Mouse (Mus musculus) adrenal gland (tissue): ENCODE results near the gene Pes1.
"Not testable (repeated sequence)": the region's sequence is repeated elsewhere in the genome, so short reads cannot be mapped to it uniquely, and the experiment has no call there.

Source experiments
- intact Hi-C: fragments of 180-260 bp; cut with DNase I; formaldehyde crosslinking; loops from one replicate; pipeline ENCODE4 v1.15.1; 2025
- long read RNA-seq, 2 experiments: library from polyadenylated mRNA; unstranded; transcript quantifications; one replicate each; pipeline ENCODE4 v2.0.0; 2020; ENCODE audit warnings: borderline replicate concordance in 1 of 2; ENCODE audit not compliant: insufficient replicate concordance in 1 of 2

Pes1 gene
- long read RNA-seq, experiment 1, transcript Pes1-201 (15 exons, 2,911 nt) = major isoform, 22 of 24 reads
- long read RNA-seq, experiment 1, partial matches to known transcripts = 2 of 24 reads
- long read RNA-seq, experiment 1, other reads (novel, unspliced or antisense) = 0 of 24 reads
- long read RNA-seq, experiment 2, transcript Pes1-201 (15 exons, 2,911 nt) = major isoform, 19 of 21 reads
- long read RNA-seq, experiment 2, partial matches to known transcripts = 0 of 21 reads
- long read RNA-seq, experiment 2, other reads (novel, unspliced or antisense) = 2 of 21 reads

DNA sequence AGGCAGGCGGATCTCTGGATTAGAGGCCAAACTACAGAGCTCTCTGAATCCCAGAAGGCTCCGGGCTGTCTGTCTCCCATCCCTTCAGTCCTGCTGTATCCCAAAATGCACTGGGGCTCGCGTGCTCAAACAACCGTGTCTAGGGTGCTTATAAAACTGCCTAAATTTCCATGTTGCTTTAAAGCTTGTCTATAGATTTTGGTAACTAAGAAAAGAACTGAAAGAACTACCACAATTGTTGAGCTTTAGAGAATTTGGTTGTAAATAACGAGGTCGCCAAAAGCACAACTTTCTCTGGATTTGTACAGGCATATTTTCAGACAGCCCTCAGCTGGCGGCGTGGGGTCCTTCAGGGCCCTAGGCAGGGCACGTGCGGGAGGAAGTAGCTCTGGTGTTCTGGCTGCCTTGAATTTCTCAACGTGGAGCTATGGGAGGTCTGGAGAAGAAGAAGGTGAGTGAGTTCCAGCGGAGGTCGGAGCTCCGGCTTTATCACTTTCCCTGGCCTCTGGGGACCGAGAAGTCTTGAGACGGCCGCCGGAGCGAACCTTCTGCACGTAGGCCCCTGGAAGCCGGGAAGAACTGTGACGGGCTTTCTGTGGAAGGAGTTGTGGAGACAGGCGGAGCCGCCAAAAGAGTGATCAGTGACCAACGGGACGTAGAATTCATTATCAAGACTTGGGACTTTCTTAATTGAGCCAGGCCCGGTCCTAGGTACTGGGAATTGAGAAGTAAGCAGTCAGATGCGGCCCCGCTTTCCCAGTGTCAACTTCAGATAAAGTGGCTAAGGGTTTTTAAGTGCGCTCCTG, at the start of gene Pes1:
Gene Pes1, plus strand, starts transcription at position 366 of the 806 bp plus-strand sequence.
- intact Hi-C loops = no loop called here

DNA sequence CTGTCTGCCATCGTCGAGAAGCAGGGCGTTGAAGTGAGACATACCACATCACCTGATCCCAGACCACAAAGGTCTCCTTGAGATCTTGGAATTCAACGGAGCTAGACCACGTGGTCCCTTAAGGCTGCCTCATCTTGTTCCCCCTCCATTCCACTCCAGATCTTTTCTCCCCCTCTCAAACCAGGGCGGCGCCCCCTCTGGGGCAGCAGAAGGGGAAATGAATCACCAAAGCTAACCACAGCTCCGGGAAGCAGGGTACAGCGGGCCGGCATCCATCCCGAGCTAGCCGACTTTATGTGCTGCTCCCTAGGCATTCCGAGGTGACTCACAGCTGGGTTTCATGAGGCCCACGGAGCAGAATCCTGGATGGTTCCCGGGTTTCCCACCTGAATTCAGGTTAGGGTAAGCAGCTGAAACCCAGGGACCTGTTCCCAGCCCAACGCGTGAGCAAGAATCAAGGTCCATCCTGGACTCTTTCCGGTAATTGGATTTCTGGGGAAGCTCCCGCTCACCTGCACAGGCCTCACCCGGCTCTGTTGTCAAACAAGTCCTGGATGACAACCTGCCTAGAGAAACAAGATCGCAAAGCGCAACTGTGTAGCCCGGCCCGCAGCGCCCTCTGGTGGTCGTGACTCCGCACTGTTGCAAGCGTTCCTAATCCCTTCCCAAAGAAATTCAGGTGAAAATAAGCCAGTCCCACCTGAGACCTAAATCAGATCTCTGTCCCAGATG, 49.5 kb upstream of the Pes1 start, which contains the start of gene Slc35e4:
Gene Slc35e4, minus strand, starts transcription at position 556 of the 732 bp plus-strand sequence.
- intact Hi-C loops = loop anchor here (1.0 kb wide), 1 partner anchor 34 kb away; no protein-coding TSS in a partner anchor

DNA sequence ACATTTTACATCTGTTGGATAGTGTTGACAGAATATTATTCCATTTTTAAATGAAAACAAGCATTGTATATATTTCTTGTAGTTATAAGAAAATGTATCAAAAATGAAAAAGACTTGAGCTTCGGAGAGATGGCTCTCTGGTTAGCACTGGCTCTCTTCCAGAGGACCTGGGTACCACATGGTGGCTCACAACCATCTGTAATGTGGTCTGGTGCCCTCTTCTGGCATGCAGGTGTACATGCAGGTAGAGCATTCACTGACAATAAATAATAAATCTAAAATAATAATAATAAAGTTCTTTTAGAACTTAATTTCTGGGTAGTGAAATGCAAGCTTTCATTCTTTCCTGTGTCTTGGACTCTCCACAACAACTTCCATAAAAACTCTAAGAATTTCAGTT, 45.0 kb upstream of the Pes1 start:
- intact Hi-C loops = no loop called here

GRCm38 (mm10) chr11:3920476-3920875, 43.3 kb upstream of the Pes1 start:
- intact Hi-C loops = no loop called here

GRCm38 (mm10) chr11:3921281-3921850, 42.4 kb upstream of the Pes1 start:
- intact Hi-C loops = no loop called here

- intact Hi-C loops = no loop called here
Observed at GRCm38 (mm10) chr11:3922115-3922514, 41.7 kb upstream of the Pes1 start.

GRCm38 (mm10) chr11:3922731-3923130, 41.0 kb upstream of the Pes1 start:
- intact Hi-C loops = no loop called here

- intact Hi-C loops = no loop called here
Observed at GRCm38 (mm10) chr11:3925916-3926315, 37.9 kb upstream of the Pes1 start.

DNA sequence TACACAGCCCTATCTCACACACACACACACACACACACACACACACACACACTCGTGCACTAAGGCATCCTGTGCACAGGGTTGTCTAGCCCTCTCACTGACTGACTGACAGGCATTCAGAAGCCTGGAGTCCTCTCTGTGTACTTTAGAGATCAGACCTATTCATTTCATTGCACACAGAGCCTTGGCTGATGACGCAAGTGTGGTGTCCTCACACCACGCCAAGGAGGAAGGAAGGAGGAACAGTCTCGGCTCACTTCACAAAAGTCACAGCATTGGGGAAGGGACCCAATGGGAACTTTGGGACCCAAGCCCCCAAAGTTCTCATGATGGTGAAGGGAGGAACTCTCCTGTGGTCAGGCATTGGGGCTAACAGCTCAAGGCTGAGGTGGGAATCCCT, 33.8 kb upstream of the Pes1 start:
- intact Hi-C loops = no loop called here

DNA sequence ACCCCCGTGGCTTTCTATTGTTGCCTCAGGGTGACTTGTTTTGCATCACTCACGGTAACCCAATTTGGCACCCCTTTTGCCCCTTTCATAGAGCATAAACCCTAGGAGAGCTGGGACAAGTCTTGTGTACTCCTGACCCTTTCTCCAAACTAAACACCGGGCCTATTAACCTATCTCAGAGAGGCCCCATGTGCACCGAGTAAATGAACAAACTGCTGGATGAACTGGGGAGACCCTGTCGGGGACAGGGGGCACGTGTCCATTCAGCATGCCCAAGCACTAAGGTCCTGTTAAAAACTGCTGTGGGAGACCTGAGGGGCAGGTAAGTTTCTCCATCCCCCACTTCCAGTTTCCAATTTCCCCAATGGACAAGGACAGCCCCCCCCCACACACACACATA, 32.8 kb upstream of the Pes1 start:
- intact Hi-C loops = no loop called here

GRCm38 (mm10) chr11:3931511-3932211, 32.1 kb upstream of the Pes1 start, which contains the start of gene Tcn2:
Gene Tcn2, minus strand, starts transcription at chr11:3932159.
- intact Hi-C loops = no loop called here

- intact Hi-C loops = no loop called here
Observed at GRCm38 (mm10) chr11:3933756-3934285, 30.0 kb upstream of the Pes1 start.

- intact Hi-C loops = no loop called here
Observed at GRCm38 (mm10) chr11:3935135-3935534, 28.6 kb upstream of the Pes1 start.

GRCm38 (mm10) chr11:3936318-3936717, 27.5 kb upstream of the Pes1 start:
- intact Hi-C loops = no loop called here

- intact Hi-C loops = no loop called here
Observed at GRCm38 (mm10) chr11:3937321-3937874, 26.4 kb upstream of the Pes1 start.

- intact Hi-C loops = no loop called here
Observed at GRCm38 (mm10) chr11:3941371-3941770, 22.4 kb upstream of the Pes1 start.

- intact Hi-C loops = no loop called here
Observed at GRCm38 (mm10) chr11:3946386-3946785, 17.4 kb upstream of the Pes1 start.

DNA sequence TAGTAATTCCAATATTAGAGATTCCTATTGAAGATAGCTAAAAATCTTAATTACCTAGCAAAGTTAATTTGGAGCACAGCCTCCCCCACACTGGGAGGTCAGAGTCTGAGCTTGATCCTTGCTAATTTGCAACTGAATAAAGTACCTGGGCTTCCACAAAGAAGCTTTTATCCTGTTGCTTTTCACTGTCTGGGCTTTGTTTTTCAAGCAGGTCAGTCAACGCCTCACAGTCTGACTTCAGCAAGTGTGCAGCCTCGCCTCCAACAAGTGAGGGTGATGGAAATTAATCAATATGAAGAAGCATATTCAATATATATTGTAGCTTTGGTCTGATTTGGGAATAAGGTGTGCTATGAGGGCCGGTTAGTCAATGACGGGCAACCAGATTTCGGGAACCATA, 8.9 kb upstream of the Pes1 start:
- intact Hi-C loops = not testable (repeated sequence)

DNA sequence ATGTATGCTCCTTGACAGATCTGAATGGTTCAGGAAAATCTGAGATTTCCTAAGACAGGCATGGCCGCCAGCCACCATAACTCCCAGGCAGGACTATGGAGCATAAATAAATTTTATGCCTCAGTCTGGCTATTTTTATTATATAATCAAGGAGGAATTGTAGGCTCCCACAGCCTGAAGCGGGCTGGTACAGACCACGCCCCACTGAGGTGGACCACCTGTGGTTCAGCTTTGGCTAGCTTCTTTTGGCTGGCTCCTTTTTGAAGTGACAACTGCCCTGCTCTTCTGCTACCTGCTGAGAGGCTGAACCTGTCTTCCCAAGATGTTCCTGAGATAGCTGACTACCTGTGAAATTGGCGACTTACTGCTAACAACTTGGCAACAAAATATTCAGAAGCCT, 8.4 kb upstream of the Pes1 start:
- intact Hi-C loops = not testable (repeated sequence)

- intact Hi-C loops = no loop called here
Observed at GRCm38 (mm10) chr11:3960901-3961300, 2.9 kb upstream of the Pes1 start.
